Mouse (Mus musculus) kidney, postnatal 14 days (tissue): ENCODE measurements around the gene Pcdh9.

Experiments
- DNase-seq: peaks from one replicate; pipeline ENCODE4 v3.0.0; 2022; ENCODE audit warnings: mixed read lengths

Pcdh9 gene

DNA sequence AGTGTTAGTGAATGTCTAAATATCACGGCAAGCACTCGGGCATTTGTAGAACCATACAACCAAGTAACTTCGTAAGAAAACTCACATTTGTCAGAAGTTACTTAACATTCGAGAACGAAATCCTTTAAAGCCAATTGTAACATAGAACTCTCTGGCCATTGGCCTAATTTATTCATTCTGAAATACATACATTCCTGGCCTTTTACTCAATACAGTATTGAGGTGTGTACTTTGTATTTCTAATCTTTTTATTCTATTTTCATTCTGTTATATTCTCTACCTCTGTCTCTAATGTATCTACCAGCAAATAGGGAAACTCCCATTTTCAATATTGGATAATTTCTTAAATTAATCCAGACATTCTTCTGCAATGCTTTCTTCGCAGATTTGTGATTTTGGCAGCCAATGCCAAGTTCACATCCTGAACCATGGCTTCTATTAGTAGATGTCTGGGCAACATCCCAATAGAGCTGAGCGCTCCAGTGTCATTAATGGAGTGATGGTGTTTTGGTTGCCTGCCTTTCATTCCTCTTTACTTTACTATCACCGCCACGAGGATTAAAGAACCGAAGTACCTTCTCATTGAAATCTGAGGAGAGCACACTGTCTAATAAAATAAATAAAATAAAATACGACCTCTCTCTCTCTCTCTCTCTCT is 346.4 kb downstream of the Pcdh9 start:
- DNase-seq = no peak

DNA sequence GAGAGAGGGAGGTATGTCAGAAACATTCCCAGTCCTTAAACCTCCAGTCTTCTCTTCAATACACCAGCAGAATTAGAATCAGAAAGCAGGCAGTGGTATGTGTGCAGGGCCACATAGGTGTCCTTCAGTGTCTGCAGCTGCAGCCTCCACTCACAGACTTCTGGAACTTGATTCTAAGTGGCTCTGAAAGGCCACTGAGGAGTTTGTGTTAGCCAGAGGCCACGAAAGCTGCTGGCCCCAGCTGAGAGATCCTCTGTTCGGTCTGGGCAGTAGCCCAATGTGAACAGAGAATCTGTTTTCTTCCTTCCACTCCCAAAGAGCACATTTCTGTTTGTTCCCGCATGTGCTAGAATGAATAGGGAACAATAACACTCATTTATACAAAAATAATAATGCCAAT is 346.9 kb downstream of the Pcdh9 start:
- no peak for DNase-seq

- DNase-seq = no peak
Observed at GRCm38 (mm10) chr14:93534928-93535327, 355.6 kb downstream of the Pcdh9 start.

DNA sequence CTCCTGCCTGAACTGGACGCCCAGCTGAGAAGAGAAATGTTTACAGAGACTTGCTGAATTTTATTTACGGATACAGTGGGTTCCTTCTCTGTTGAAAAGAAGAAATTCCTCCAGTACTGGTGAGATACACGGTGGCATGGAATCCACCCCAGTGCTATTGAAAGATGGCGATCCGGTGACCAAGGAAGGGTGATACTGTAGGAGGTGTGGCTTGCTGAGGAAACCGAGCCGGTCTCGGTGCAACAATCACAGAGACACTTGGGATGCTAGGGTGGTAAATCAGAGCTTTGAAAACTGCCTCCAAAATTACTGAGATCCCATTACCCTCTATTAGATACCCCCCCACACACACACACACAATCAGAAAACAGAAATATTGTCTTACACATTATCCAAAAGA is 367.0 kb downstream of the Pcdh9 start:
- no peak for DNase-seq

DNA sequence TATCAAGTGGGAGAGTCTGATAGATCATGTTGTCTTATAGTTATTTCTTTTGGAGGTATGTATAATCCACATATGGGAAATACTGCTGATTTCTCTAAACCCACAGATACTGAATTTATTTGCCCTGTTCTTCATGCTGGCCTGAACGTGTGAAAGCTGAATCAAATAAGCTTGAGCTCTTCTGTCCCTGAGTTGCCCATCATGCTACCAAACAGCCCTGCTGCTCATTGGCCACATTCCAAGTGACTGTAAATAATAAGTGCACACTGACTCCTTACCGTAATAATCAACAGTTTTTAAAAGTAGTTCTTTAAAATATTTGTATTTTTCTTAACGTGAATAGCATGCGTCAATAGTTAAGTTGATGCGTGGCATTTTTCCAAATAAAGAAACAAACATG is 370.3 kb downstream of the Pcdh9 start:
- DNase-seq = no peak

DNA sequence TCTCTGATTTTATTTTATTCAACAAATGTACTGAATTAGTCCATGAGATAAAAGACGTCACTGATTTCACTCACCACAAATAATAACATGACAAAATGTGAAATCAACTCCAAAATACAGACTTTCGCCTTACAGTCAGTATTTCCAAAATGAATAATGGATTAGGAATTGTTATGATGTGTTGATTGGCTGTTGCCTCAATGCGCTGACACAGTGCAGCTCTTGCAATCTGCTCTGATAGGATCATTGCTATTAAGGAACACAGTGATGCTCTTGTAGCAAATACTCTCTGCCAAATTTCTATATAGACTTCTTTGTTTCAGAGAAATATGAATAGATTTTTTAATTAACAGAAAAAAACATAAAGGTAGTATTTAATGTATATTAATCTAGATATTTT is 373.8 kb downstream of the Pcdh9 start:
- DNase-seq = no peak

GRCm38 (mm10) chr14:93506107-93506506 is 384.4 kb downstream of the Pcdh9 start:
- DNase-seq = no peak

DNA sequence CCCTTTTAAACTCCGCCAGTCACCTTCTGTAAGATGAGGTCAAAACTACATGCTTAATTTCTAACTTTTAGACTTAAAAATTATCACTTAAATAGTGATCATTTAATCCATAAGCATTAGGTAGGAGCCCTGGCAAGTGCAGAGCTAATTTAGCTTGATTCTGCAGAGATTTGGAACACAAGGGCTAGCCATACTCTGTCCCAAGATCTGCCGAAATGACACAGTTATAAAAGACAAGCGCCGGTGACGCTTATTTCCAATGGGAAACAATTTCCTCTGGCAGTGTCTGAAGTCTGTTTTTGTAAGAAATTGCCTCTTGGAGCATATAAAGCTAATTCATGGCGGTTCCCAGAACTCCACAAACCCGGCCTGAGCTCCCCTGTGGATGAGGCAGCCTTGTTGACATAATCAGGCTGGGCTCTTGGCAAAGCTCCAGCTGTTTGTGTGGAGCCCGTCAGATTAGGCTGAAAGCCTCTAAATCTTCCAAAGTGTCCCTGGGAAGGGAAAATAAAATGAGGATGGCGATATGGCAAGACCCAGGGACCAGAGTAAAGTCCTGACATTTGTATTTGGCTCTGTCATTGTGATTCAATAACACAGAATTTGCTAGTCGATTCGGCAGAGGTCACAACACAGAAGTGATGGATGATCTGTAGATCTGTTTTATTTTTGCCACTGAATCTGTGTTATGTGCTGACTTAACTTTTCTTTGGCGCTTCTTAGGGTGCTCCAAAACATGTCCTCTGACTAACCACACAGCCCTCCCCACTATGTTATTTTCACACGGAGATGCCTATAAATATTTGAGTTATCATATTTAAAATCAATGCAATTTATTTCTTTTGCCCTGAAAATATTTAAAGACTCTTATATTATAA is 391.4 kb downstream of the Pcdh9 start:
- DNase-seq = peak; percentile 86

- peak; percentile 66 for DNase-seq
Observed at GRCm38 (mm10) chr14:93474991-93475390, 415.5 kb downstream of the Pcdh9 start.

DNA sequence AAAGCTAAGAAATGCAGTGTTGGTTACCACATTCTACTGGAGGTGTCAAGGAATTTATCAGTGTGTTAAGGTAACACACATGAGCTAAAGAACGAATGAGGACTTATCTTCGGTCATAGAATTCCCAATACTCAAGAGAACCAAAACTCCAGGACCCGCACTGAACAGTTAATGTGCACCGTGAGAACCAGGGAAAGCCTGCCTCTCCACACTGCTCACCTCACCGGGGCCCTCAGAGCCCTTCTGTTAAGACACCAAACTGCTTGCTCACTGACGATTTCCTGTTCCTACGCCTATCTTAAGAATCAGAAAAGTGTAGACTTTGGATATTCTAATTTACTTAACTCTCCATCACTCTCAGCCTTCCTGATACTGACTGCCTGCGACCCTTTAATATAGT is 418.0 kb downstream of the Pcdh9 start:
- no peak for DNase-seq

DNA sequence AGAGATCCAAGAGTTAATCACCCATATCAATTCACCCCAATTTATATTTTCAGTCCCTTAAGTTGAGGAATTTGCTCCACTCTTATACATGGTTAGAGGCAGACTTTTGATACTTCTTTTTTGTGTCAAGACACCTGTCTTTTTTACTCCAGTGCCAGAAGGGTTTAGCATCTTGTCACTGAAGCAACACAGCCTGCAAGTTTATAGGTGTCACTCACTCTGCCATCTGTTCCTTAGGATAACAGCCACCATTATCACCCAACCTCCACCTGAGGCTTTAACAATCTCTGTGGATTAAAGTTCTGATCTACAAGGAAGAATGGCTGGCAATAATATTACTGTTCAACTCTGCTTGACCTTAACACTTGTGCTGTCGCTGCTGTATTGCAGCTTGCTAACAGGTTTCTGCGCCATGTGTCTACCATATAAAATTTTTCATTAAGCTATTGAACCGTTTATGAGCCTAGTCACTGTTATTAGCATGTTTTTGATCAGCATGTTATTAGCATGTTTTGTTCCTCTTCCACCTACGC is 427.1 kb downstream of the Pcdh9 start:
- no peak for DNase-seq

DNA sequence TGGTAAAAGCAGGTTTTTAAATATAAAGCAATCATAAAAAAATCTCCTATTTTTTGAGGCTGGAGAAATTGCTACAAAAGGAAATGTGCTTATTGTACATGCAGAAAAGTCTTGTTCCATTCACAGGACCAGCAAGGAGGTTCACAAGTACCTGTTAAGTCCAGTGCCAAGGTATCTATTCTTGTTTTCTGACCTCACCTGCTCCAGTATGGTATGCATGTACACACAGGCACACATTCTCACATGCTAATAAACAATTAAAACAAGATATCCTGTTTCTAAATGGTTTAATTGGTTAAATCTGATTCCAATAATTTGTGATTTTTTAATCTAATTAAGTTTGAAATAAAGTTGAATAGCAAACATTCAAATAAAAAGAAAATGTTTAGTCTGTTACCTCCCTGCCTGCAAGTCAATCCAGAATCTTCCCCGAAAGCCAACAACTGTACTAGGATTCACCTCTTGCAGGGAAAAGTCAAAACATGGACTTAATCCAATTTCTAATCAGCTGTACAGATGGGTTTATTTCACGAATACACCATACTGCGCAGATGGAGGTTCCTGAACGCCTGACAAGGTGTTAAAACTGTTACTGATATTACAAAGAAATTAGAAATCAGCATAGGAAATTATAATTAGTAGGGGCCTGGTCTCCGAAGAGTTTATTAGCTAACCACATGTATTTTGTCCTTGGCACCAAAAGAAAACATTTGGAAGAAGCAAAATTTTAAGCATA is 439.4 kb downstream of the Pcdh9 start:
- DNase-seq = no peak

DNA sequence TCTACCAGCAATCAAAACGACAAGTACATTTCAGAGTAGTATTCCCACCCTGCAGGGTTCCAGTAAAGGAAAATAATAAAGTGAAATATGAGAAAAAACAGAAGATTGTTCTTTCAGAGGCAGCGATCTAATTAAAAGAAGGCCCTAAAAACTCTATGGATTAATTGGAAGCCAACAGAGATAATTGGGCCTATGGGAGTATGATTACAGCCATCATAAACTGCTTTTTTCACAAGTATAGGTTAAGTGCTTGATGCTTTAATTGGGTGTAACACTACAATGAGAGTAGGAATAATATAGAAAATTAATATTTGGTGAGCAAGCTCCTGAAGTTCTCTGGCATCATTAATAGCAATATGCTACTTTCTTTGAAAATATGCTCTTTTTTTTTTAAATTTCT is 448.6 kb downstream of the Pcdh9 start:
- DNase-seq = no peak

DNA sequence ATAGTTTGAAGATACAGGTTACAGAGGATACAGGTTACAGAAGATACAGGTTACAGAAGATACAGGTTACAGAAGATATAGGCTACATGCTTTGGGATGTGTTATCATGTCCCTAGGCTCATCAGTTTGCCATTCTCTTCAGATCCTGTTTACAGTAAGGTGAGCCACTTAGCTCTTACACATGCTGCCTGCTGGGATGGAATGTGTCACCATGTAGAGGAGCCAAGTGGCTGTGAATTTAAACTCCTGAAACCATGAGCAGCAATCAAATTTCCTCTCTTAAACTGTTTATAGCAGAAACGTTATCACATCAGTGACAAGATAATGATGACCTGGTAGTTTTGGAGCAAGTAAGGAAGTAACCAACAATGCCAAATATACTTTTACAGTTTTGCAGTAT is 453.3 kb downstream of the Pcdh9 start:
- no peak for DNase-seq

DNA sequence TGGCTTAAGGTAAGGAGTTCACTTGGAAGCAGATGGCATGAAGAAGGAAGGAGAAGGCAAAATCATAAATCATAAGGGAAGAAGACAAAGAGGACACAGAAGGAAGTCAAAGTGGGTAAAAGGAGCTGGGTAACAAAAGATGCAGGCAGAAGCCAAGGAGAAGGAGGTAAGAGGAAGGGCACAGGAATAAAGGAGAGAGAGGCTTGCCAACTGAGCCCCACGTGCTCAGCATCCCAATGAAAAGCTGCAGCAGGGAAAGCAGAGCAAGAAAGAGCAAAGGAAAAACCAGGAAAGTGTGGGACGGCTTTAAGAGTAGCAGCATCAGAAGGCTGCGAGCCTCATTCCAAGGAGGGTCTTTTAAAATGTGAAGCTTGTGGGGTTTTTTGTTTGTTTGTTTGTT is 473.7 kb downstream of the Pcdh9 start:
- DNase-seq = no peak

GRCm38 (mm10) chr14:93415496-93415895 is 475.0 kb downstream of the Pcdh9 start:
- DNase-seq = no peak

- DNase-seq = no peak
Observed at GRCm38 (mm10) chr14:93409314-93409713, 481.2 kb downstream of the Pcdh9 start.

DNA sequence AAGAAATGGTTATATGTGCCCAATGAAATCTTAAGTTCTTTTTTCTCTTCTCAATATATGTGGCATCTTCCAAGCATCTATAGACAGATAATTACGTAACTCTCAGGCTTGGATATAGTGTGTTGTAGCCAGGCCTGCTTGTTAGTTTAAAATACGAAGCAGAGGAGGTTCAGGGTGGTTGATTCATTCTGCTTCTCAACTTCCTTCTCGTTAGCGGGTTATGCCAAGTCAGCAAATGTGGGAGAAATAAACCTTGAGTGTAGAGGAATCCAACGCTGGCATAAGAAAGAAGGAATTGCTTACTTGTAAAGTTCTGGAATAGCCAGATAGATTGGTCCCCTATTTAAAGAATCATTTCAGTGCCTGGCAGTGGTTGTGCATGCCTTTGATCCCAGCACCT is 482.7 kb downstream of the Pcdh9 start:
- no peak for DNase-seq

- DNase-seq = no peak
Observed at GRCm38 (mm10) chr14:93385090-93385489, 505.4 kb downstream of the Pcdh9 start.

DNA sequence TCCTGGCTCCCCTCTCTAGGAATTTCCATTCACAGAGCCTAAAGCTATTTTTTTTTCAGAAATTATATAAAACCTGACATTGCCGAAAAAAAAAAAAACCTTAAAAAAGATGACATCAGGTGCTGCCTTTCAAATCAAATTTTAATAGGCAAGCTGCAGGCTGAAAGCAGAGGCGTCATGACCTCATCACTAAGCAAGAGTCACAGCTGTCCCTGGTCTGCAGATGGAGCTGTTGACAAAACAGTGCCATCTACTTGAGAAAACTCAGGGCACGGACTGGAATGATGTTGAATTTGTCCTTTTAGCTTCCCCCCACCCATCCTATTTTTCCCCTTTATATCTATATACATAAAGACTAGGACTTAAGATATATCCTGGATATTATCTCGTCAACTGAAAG is 509.3 kb downstream of the Pcdh9 start:
- no peak for DNase-seq

DNA sequence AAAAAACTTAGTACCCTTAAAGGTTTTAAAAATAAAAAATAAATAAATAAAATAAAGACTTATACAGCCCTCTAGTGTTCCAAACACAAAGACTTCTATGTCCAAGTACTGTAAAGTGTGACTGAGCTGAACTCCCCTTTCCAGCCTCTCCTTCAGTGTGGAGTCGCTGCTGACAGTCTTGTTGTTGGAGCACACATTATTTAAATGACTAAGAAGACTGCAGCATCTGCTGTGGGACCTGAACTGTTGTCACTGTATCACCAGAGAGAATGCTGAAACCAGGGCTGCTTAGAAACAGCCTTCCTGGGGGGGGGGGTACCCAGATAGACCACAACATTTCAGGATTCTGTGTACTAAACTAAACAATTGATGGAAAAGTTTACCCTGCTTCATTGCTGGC is 509.7 kb downstream of the Pcdh9 start:
- DNase-seq = no peak

- DNase-seq = no peak
Observed at GRCm38 (mm10) chr14:93376159-93376558, 514.3 kb downstream of the Pcdh9 start.

- no peak for DNase-seq
Observed at GRCm38 (mm10) chr14:93374181-93374580, 516.3 kb downstream of the Pcdh9 start.

DNA sequence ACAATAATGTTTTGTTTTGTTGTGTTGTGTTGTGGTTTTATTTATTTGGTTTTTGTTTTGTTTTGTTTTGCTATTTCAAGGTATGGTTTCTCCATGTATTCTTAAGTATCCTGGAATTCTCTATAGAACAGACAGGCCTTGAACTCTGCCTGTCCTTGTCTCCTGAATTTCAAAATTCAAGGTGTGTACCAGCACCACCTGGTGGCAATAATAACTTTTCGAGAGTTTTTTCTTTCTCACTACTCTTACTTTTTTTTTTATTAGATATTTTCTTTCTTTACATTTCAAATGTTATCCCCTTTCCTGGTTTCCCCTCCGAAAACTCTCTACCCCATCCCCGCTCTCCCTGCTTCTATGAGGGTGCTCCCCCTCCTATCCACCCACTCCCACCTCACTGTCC is 536.3 kb downstream of the Pcdh9 start:
- no peak for DNase-seq
